Mouse (Mus musculus): ENCODE data around the gene Cdk14.

The Cdk14 gene

DNA sequence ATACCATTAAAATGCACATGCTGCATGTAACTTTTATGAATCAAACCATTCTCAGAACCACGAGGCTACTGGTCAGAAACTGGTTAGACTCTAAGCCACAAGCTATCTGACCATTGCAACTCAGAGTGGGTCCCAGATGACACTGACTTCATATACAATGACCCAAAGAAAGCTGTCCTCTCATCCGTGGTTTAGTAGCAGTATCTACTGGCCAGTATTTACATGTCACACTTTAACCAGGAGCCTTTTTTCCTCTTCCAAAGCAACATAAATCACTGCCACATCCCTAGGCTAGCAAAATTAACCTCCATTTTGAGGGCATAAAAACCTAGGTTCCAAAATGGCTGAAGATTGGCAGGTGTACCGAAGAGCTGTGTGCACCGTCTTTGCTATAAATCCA is 533.0 kb downstream of the Cdk14 start:
- no peak for DNase-seq

DNA sequence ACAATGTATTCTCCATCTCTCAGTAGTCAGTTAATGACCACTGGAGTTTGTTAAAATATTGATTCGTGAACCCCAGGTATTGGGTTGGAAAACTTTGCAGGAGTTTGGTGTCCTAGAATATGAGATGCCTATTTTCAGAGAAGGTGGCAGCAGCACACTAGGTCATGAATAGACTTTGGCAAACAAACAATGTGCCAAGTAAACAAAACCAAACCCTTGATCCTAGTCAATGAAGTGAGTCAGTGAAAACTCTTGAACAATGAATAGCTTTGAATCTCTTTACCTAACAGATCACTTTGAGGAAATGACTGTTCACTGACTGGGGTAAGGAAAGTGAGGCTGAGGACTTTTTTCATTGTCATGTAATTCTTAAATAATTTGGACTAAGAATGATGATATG is 537.3 kb downstream of the Cdk14 start:
- no peak for DNase-seq

DNA sequence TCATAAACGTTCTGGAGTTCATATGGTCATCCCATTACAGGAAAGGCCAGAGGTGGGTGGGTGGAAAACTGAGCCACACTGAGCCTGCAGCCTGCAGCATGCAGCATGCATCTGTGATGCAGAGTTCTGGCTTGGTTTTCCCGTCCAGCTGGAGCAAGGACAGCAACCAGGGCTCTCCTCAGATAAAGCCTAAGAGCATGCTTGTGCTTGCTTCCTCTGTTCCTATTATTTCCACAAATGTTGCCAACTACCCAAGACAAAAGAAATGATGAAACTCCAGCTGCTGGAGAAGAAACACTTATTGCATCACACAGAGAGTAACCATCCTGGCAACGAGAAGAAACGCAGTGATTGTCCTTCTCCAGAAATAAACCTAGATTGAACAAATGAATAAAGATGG is 539.8 kb downstream of the Cdk14 start:
- no peak for DNase-seq

DNA sequence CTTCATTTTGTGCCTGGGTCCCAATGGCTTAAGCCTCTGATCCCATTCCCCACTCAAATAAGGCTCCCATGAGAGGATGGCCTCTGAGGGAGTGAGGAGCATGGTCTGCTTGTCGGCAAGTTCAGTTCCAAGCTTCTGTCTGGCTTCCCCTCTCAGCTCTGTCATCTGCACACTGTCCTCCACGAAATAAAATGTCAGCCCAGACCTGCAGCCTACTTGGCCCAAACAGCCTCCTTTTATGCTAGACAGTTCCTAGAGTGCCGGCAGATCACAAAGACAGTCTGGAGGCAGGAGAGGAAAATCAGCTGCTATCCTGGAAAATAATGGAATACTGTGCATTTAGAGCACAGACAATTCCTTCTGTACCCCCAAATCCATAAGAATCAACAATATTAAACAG is 541.2 kb downstream of the Cdk14 start:
- DNase-seq = no peak

DNA sequence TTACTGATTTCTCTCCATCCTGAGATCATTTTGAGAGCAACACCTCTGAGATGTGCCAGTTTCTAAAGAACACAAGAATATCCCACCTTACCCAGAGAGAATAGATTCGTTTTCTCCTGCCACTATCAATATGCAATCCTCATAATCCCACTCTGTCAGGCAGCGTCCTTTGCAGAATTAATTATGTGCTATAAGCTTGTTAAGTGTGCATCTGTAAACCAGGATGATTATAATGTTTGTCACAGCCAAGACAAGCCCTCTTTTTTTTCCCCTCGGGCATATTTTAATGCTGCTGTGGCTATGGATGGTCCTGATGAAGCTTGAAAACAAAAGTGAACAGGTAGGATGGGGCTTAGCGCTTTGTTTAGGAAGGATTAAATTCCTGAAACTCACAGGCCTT is 542.5 kb downstream of the Cdk14 start:
- no peak for DNase-seq

DNA sequence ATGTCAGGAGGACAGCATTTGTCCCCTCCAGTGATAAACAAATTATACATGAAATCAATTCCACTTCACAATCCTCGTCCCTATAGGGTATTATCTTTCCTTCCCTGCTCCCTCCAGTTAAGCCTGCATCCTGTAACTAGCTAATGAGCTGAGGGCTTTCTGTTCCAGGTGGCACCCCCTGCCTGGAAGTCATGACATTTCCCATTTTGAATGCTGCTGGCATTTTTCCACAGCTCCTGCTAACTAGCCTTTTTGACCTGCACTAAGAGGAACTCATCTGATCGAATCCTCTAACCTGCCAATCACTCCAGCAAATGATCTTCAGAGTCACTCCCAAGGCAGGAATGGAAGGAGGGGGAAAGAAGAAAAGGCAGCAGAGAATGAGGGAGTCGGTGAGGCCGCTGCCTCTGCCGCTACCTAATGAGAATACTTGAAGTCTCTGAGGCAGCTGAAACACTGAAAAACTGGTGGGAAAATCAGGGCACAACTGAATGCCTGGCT is 542.9 kb downstream of the Cdk14 start:
- DNase-seq = no peak

DNA sequence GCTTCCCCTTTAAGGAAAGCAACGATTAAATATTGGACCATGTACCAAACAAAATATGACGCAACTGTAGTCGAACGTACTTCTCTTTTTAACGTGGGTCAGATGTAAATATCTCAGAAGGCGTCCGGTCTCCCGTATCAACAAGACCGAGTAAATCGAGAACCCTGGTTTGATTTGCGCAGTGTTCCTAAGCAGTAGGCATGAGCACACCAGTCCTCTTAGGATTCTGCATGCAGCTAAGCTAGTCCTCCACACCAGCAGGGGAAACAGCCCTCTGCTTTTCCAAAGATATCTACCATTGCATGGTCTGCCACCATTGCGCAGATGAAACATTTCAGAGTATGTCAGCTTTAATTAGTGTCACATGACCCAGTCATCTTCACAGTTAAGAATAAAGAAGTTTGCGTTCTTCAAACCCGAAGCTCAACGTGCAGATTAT is 543.4 kb downstream of the Cdk14 start:
- no peak for DNase-seq

DNA sequence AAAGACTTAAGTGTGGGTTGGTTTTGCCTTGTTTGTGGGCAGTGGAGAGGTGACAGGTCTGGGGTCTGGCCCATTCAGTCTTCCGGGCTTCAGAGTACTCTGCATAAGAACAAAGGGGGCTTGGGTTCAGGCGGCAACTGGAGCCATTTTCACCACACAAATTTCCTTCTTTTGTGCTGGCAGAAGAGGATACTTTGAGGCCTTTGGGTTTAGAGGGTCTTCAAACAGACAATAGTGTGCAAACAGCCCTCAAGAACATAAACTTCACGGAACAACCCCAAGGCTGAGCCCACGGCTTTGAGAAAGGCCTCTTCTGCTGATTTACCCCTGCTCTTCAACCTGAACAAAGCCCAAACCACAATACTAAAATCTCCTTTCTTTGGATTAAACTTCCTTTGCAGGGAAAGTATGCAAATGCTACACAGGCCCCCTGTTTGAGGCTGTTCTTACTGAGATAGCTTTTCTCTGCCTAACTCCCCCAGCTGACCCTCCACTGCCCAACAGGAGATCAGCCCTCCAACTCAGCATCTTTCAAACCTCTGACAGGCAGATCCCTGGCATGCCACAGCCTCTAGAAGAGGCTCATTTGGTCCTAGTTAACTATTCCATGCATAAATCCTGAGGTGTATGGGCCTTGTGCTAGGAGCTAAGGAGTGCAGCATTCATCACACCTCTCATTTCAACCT is 549.9 kb downstream of the Cdk14 start:
- no peak for DNase-seq

DNA sequence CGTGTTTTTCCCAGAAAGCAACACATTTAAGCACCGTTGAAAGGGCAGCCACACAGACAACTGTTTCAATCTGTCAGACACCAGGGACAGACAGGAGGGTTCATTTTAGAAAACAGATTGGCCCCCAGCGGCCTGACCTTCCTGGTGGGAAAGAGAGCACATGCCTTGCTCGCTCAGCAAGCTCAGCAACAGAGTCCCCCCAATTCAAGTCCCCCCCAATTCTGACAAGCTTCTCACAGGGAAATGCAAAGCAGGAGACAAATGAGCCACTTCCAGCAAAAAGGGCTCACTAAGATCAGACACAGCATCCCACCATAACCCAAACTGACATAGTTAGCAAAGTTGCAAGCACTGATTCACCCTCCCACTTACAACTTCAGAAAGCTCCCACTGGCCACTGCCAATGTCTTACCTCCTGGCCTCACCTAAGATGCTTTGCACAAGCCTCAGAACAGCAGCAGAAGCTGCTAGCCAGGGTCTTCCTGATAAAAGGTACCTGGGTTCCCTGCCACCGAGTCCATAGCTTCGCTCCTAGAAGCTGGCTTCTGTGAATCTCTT is 551.5 kb downstream of the Cdk14 start:
- no peak for DNase-seq

DNA sequence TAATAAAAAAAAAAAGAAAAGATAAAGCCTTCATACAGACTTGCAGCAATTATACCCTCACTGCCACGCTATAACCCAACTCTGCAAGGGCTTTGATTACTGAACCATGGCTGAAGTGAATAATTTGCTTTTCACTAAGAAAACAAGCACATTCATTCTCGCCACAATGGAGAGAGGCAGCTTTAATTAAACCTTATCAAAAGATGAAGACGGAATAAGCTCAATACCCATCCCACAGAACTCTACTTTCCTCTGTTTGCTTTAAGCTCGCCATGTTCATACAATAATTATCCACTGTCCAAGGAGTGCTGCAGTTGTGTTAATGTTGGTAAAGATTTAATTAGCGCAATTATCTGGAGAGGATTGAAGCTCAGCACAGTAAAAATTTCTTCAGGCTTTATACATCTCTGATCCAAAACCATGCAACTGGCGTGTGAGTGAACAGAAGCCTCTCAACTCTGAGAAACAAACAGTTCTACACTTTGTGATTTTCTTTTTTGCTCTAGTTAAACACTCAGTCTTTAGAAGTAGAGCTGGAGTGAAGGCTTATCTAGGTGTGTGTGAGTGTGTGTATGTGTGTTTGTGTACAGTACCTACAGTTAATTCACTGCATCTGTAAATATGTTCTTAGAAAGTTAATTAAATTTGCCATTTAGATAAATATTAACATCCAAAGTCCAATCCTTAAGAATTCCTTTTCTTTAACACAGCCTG is 552.1 kb downstream of the Cdk14 start:
- DNase-seq = no peak

DNA sequence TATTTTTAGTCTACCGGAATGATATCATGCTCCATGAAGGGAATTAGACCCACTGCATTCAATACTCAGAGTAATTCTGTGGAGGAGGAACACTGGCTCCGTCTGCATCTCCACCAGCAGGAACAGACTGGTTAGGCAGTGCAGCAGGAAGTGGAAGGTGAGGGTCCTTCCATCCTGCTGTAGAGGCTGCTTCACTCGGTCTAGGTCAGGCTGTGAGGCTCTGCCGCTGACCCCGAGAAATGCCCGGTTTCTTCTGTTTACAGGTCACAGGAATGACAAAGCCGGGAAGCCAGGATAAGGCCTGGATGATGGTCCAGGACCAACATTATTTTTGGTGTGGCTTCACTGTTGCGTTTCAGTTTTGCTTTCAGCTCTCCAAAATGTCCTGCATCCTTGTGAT is 553.2 kb downstream of the Cdk14 start:
- no peak for DNase-seq

DNA sequence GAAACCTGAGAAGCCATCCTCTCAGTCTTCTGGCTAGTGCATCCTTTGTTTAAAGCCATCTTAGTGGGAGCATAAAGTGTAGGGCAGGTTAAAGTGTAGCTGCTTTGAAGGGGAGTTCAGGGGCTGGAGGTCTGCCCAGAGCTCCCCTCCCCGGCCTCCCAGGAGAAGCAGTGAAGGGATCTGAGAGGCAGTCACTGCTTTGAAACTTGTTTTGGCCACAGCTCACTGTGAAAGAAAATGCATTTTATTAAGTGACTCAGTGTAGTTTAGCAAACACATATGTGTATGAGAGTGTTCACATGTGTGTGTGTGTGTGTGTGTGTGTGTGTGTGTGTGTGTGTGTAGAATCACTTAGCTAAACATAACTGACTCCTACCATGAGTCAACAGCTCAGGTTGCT is 554.0 kb downstream of the Cdk14 start:
- DNase-seq = no peak

DNA sequence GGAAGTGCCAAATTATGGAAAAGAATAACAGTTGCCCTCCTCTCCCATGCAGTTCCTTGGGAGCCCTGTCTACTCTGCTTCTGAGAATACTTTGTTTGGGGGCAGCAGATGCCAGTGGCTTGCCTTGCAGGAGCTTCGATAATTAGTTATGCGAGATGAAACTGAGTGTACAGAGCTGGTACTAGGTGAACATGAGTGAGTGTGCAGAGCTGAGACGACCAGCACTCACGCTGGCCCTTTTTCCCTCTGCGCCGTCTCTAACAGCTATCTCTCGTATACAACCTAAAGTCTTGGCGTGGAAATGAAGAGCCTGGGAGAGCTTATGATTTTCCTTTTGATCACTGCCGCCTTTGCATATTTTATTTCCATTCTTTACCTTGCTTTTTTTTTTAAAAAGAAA is 558.5 kb downstream of the Cdk14 start:
- no peak for DNase-seq

DNA sequence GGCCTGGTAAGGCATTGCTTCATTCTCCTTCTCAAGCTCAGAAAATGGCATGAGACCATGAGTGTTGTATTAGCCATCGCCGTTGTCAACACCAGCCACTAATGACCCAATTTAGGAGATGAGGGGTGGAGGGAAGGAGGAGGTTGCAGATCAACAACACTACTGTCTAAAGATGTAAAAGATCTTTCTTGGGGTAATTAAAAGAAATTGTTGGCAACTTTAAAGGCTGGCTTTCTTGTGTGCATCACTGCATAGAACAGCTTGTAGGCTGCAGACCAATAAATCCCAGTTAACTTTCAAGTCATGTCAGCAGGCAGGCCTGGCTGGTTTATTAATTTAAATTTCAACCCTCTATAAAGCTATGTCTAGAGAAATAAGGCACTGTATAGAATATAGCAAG is 559.0 kb downstream of the Cdk14 start:
- no peak for DNase-seq

DNA sequence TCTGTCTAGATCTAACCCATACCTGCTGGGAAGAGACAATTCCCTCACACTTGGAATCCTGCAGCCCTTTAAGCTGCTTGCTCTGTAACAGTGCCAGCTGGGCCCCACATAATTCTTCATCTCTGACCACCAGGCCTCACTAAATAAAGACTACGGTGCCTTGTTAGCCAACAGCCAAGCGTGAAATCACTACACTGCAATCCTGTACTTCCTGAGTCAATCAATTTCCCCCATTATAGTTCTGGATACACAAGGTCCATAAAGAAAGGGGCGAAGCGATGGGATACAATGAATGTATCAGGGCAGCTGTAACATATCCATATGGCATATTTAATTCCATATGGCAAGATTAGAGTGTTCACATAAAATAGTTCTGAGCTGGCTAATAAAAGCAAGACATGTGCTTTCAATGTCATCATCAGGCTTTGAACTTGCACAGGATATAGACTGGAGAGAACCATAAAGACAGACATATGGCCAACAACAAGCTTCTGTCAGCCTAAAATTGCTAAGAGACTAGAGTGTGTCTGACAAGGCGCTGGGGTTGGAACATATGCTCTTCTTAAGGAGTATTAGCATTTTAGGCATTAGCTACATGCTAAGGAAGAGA is 562.0 kb downstream of the Cdk14 start:
- DNase-seq = no peak

DNA sequence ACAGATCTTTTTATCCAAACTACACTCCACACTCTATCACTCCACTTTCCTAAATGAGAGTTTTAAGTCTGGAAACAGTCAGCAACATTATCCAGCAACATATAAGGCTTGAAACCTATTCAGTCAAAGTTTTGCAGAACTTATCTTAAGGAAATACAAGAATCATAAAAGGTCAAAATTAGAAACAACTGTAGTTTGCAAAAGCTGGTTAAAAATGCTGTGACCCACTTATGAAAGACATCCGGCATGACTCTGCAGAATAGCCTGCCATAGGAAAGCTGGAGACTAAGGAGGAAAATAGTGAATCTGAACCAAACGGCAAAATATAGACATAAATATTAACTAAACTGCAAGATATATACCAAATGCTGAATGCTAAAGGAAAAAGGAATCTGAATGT is 566.6 kb downstream of the Cdk14 start:
- no peak for DNase-seq

DNA sequence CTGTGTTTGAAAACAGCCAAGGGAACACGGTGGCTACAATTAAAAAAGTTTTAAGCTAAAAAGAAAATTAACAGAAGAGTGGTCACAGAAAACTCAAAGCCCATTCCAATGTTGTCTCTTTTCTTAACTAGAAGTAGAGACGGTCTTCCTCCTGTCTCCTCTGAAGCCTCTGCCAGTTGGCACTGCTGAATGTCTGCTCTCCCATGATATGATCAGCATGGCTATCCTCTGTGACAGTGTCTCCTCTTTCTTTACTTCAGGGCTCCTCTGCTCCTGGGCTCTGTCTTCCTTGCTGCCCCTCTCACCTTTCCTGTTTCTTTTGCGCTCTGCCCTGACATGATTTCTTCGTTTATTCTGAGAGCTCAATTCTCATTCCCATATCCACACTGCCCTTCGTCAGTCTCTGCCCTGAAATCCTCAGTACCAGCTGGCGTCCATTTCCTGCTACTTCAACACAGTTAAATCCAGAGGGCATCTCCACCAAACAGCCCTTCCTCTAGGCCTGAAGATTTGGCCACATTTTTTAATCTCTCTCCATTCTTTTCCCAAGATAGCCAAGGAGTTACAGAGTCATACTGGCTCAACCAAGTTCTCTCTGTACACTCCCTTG is 567.3 kb downstream of the Cdk14 start:
- no peak for DNase-seq

DNA sequence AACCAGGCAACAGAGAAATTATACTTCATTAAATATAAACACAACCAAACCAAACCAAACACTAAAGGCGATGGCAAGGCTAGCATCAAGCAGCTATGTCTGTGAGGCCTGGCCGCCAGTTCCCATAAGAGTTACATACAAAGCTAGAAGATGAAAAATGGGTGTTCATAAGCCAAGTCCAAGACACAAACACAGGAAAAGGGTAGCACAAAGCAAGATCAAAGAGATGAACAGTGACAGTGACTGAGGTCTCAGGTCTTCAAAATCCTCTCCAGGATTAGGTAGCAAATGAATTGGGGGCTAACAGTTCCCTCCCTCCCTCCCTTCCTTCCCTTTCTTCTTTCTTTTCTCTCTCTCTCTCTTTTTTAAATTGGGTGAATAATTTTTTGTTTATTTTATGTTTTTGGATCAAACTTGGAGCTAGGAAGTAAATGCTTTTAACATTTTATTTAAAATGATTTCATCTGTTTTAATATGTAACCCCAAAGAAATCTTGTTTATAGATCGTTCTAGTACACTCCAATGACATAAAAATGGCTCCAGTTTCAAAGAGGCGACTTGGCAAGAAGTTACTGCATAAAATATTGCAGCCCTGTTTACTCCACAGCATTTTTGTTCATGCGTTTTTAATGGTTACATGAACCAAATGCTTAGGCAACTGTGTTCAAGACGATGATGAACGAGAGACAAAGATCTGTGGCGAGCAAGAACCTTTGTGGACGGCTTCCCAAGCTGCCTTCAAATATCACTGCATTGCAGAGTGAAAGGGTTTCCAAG is 568.0 kb downstream of the Cdk14 start:
- no peak for DNase-seq

DNA sequence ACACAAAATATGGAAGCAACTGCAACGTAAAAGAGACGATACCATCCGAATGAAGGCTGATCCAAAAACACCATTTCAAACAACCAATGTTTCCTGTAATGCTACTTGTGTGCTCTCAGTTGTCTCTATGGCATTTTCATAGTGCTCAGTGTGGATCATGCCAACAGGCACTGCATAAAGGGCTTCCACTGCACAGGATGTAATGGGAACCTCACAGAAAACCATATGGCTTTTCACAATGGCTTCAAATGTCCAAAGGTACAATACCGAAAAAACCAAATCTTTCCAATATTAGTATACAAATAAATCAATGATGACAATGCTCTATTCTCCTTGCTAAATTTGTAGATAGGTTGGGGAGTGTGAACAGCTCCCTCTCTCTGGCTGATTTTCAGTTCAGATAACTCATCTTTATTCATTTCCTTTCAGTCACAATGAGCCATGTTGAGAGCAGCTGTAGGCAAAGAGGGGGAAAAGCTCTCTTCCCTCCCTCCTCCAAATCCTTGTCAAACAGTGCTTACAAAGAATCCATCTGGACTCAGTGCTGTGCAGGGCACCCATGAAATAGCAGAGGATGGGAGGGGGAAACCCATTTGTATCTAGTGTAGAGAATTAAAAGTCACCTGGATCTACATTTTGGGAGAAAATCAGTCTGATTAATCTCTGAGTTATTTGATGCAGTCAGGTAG is 568.7 kb downstream of the Cdk14 start:
- no peak for DNase-seq

DNA sequence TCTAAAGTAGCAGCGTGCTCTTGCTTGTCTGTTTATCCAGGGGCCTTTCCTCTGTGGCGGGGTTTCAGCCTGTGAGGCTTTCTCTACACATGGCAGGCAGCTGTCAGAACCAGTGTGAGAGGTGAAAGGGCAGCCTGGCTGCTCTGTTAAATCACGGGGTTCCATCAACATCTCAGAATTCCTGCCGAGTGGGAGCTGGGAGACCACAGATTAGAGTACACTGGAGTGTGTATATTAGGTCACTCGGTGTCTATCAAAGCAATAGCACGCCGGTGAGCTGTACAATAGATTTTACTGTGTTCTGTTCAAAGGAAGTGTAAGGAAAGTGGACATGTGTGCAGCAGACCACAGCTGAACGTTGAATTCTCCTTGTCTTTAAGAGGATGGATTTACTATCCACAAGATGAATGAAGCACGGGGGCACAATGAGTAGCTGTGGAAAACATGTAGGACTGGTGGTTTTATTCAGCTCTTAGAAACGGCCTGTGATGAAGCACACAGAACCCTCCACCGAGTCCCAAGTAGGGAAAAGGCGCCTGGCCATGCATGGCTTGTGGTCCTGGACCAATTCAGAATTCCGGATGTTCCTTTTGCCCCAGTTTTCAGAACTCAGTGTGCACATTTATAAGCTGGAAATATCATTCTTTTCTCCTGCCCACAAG is 585.2 kb downstream of the Cdk14 start:
- DNase-seq = no peak

DNA sequence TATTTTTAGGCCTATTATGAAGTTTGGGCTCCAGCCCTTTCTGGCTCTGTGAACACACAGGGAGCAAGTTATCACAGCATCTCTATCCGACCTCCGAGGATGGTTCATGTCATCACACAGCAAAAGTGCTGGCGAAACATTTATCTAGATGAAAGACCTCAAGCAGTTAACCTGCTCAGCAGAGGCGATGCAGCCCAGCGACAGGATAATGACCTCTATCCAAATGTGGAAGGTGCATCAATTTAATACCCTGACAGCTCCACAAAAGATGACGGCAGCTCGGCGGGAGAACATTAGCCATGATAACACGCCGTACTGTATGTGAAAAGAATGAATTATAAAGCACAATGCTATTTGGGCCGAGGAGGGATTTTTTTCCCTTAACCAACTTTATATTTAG is 586.2 kb downstream of the Cdk14 start:
- DNase-seq = no peak
